Mouse (Mus musculus) myocyte (in vitro differentiated cells): Measurements from ENCODE around the gene Sox5. TPM values are rescaled to one million over a fixed set of nuclear protein-coding genes. Genes with fewer than 3 reads are reported as not detected.

ENCODE experiments used
- H3K27me3 ChIP-seq: one replicate; pipeline ENCODE4 v1.6.1; 2011; ENCODE audit not compliant: control insufficient read depth, insufficient read depth, insufficient read length
- H3K36me3 ChIP-seq: one replicate; pipeline ENCODE4 v1.6.1; 2011; ENCODE audit not compliant: control insufficient read depth, insufficient read depth
- H3K4me2 ChIP-seq: one replicate; pipeline ENCODE4 v1.6.1; 2011; ENCODE audit warnings: low read depth, control low read depth
- H3K4me3 ChIP-seq: one replicate; pipeline ENCODE4 v1.5.1; 2011; ENCODE audit warnings: mild to moderate bottlenecking, control low read depth, moderate library complexity
- H3K79me2 ChIP-seq: one replicate; pipeline ENCODE4 v1.6.1; 2011; ENCODE audit not compliant: control insufficient read depth, insufficient read depth
- H3ac ChIP-seq: one replicate; pipeline ENCODE4 v1.6.1; 2011; ENCODE audit not compliant: control insufficient read depth, insufficient read length
- CEBPB ChIP-seq: IDR thresholded peaks from 2 replicates; pipeline ENCODE4 v1.6.1; 2011; ENCODE audit warnings: mild to moderate bottlenecking, moderate library complexity; ENCODE audit not compliant: poor library complexity, insufficient read depth, severe bottlenecking
- E2F4 ChIP-seq: IDR thresholded peaks from one replicate; pipeline ENCODE4 v1.6.1; 2011; ENCODE audit warnings: mild to moderate bottlenecking, control low read depth, moderate library complexity; ENCODE audit not compliant: insufficient read depth
- MAX ChIP-seq: IDR thresholded peaks from one replicate; pipeline ENCODE4 v1.6.1; 2011; ENCODE audit warnings: low read depth, mild to moderate bottlenecking, control low read depth
- MYOD1 ChIP-seq, 3 experiments: IDR thresholded peaks; one replicate each; pipeline ENCODE4 v1.6.1; 2011; ENCODE audit warnings: control low read depth in 2 of 3, low read depth in 2 of 3, mild to moderate bottlenecking in 2 of 3, moderate library complexity in 1 of 3; ENCODE audit not compliant: insufficient read length in 2 of 3, control insufficient read depth in 1 of 3
- MYOG ChIP-seq, 3 experiments: IDR thresholded peaks; one replicate each; pipeline ENCODE4 v1.6.1; 2011; ENCODE audit warnings: control low read depth in 2 of 3, low read depth in 2 of 3, mild to moderate bottlenecking in 2 of 3; ENCODE audit not compliant: insufficient read length in 2 of 3, control insufficient read depth in 1 of 3, insufficient read depth in 1 of 3
- POLR2A ChIP-seq: IDR thresholded peaks from one replicate; pipeline ENCODE4 v1.6.1; 2011; ENCODE audit warnings: low read depth, mild to moderate bottlenecking, control low read depth, moderate library complexity; ENCODE audit not compliant: insufficient read length
- POLR2AphosphoS2 ChIP-seq: IDR thresholded peaks from one replicate; pipeline ENCODE4 v1.6.1; 2011; ENCODE audit warnings: low read depth, control low read depth; ENCODE audit not compliant: insufficient read length
- REST ChIP-seq: IDR thresholded peaks from one replicate; pipeline ENCODE4 v1.6.1; 2011; ENCODE audit warnings: mild to moderate bottlenecking, control low read depth, moderate library complexity; ENCODE audit not compliant: insufficient read depth, insufficient read length
- SRF ChIP-seq: IDR thresholded peaks from one replicate; pipeline ENCODE4 v1.6.1; 2011; ENCODE audit warnings: low read depth; ENCODE audit not compliant: control insufficient read depth, insufficient read length
- TCF12 ChIP-seq: IDR thresholded peaks from one replicate; pipeline ENCODE4 v1.6.1; 2011; ENCODE audit warnings: mild to moderate bottlenecking, control low read depth; ENCODE audit not compliant: poor library complexity, insufficient read depth, severe bottlenecking
- TCF3 ChIP-seq: IDR thresholded peaks from one replicate; pipeline ENCODE4 v1.6.1; 2011; ENCODE audit warnings: low read depth, control low read depth; ENCODE audit not compliant: insufficient read length
- USF1 ChIP-seq: IDR thresholded peaks from one replicate; pipeline ENCODE4 v1.6.1; 2011; ENCODE audit warnings: low read depth, mild to moderate bottlenecking, control low read depth, moderate library complexity
- polyA plus RNA-seq: library from polyadenylated mRNA; unstranded; fragments of >200 nt; fragmentation: generic; extraction: Trizol; gene quantifications from one replicate; pipeline ENCODE4 v1.2.1, GENCODE M21; 2012; ENCODE audit warnings: missing spikeins

Sox5 gene
- polyA plus RNA-seq, 1 experiment = 0.50 TPM

- Histone ChIP-seq H3K4me2 (no peak overlapping the region), H3K79me2 (no peaks in the 10 kb centered on the region), H3K27me3 (no peaks in the 10 kb centered on the region), H3ac (no peak overlapping the region), H3K36me3 (no peaks in the 10 kb centered on the region), H3K4me3 (no peak overlapping the region)
- TF ChIP-seq MYOD1 (IDR thresholded peaks at IDR 0.05; ENCODE audit: control insufficient read depth in 1 of 3, insufficient read length in 2 of 3, low read depth in 2 of 3) = no peak
- no peak for TF ChIP-seq SRF
- TF ChIP-seq CEBPB = no peak
- no peak for TF ChIP-seq MYOG (IDR thresholded peaks at IDR 0.05; ENCODE audit: control insufficient read depth in 1 of 3, insufficient read depth in 1 of 3, insufficient read length in 2 of 3, low read depth in 2 of 3)
- no peak for TF ChIP-seq USF1
- TF ChIP-seq POLR2A = no peak
- TF ChIP-seq E2F4 = no peak
- no peak for TF ChIP-seq POLR2AphosphoS2
Measured at GRCm38 (mm10) chr6:144042936-144043335, 738.8 kb downstream of the Sox5 start.

- no peak overlapping the region for H3K4me3 ChIP-seq
- no peaks in the 10 kb centered on the region for H3K79me2 ChIP-seq
- no peak overlapping the region for H3ac ChIP-seq
- TF ChIP-seq REST = no peak
- TF ChIP-seq USF1 = no peak
- TF ChIP-seq CEBPB = no peak
- no peak for TF ChIP-seq SRF
- no peak for TF ChIP-seq E2F4
- no peak for TF ChIP-seq MYOG (IDR thresholded peaks at IDR 0.05; ENCODE audit: control insufficient read depth in 1 of 3, insufficient read depth in 1 of 3, insufficient read length in 2 of 3, low read depth in 2 of 3)
- TF ChIP-seq POLR2A = no peak
- no peak for TF ChIP-seq MYOD1 (IDR thresholded peaks at IDR 0.05; ENCODE audit: control insufficient read depth in 1 of 3, insufficient read length in 2 of 3, low read depth in 2 of 3)
- no peak for TF ChIP-seq MAX
- no peak for TF ChIP-seq POLR2AphosphoS2
- no peak for TF ChIP-seq TCF3
- TF ChIP-seq TCF12 = no peak
- no peaks in the 10 kb centered on the region for H3K27me3 ChIP-seq
- H3K4me2 ChIP-seq = no peak overlapping the region
- no peaks in the 10 kb centered on the region for H3K36me3 ChIP-seq
Measured at GRCm38 (mm10) chr6:144041941-144042340, 739.8 kb downstream of the Sox5 start.

- no peak overlapping the region for H3ac ChIP-seq
- TF ChIP-seq TCF12 = no peak
- TF ChIP-seq SRF = no peak
- TF ChIP-seq E2F4 = no peak
- TF ChIP-seq CEBPB = no peak
- no peak for TF ChIP-seq USF1
- TF ChIP-seq POLR2A = no peak
- no peak for TF ChIP-seq REST
- no peak for TF ChIP-seq MYOD1 (IDR thresholded peaks at IDR 0.05; ENCODE audit: control insufficient read depth in 1 of 3, insufficient read length in 2 of 3, low read depth in 2 of 3)
- no peak for TF ChIP-seq MAX
- no peaks in the 10 kb centered on the region for H3K36me3 ChIP-seq
- no peak overlapping the region for H3K4me2 ChIP-seq
- H3K79me2 ChIP-seq = no peaks in the 10 kb centered on the region
- H3K27me3 ChIP-seq = no peaks in the 10 kb centered on the region
- no peak overlapping the region for H3K4me3 ChIP-seq
Measured at GRCm38 (mm10) chr6:144041188-144041587, 740.6 kb downstream of the Sox5 start.

GRCm38 (mm10) chr6:144040349-144040748 is 741.4 kb downstream of the Sox5 start:
- no peaks in the 10 kb centered on the region for H3K36me3 ChIP-seq
- H3K4me3 ChIP-seq = no peak overlapping the region
- H3ac ChIP-seq = no peak overlapping the region
- H3K79me2 ChIP-seq = no peaks in the 10 kb centered on the region
- no peaks in the 10 kb centered on the region for H3K27me3 ChIP-seq
- no peak overlapping the region for H3K4me2 ChIP-seq
- TF ChIP-seq MYOD1 (IDR thresholded peaks at IDR 0.05; ENCODE audit: control insufficient read depth in 1 of 3, insufficient read length in 2 of 3, low read depth in 2 of 3) (no peak), USF1 (no peak), MYOG (IDR thresholded peaks at IDR 0.05; ENCODE audit: control insufficient read depth in 1 of 3, insufficient read depth in 1 of 3, insufficient read length in 2 of 3, low read depth in 2 of 3) (no peak), MAX (no peak), TCF12 (no peak), REST (no peak), CEBPB (no peak), POLR2A (no peak), TCF3 (no peak), POLR2AphosphoS2 (no peak), SRF (no peak), E2F4 (no peak)

GRCm38 (mm10) chr6:144039221-144039620 is 742.6 kb downstream of the Sox5 start:
- TF ChIP-seq POLR2A (no peak), MYOG (IDR thresholded peaks at IDR 0.05; ENCODE audit: control insufficient read depth in 1 of 3, insufficient read depth in 1 of 3, insufficient read length in 2 of 3, low read depth in 2 of 3) (no peak), SRF (no peak), POLR2AphosphoS2 (no peak), REST (no peak), TCF12 (no peak), USF1 (no peak)
- Histone ChIP-seq H3K4me3 (no peak overlapping the region), H3K27me3 (no peaks in the 10 kb centered on the region), H3K79me2 (no peaks in the 10 kb centered on the region), H3K4me2 (no peak overlapping the region), H3K36me3 (no peaks in the 10 kb centered on the region), H3ac (no peak overlapping the region)
